Mouse (Mus musculus) layer of hippocampus, adult 18-20 months (tissue): ENCODE results near the gene Omg. TPM values are rescaled to one million over a fixed set of nuclear protein-coding genes. Genes with fewer than 3 reads are reported as not detected.

Experiments
- DNase-seq, 2 experiments: peaks; one replicate each; pipeline ENCODE4 v3.0.0; 2022; ENCODE audit warnings: low spot score in 2 of 2
- total RNA-seq, 2 experiments: library from RNA; stranded (reverse); gene quantifications; 2 replicates each; pipeline ENCODE4 v1.2.3; 2021

The Omg gene
- total RNA-seq, 2 experiments from 2014 or later, result 79.7 to 86.5 TPM

DNA sequence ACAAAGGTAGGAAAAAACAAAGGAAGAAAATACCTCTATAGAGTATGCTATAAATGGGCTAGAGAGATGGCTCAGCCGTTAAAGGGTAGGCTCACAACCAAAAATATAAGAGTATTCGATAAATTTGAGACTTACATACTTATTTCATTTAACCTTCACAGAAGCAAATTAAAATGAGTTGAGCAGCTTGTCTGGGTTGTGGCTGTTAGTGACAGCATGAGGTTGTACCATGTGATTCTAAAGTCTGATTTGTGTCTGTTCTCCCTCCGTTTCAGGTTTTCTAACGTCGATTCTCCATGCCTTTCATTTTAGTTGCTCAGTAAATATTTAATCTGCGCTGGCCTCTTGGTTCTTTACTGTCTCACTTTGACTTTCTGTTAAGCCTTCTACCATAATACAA, 15.4 kb upstream of the Omg start:
- DNase-seq, result no peak

DNA sequence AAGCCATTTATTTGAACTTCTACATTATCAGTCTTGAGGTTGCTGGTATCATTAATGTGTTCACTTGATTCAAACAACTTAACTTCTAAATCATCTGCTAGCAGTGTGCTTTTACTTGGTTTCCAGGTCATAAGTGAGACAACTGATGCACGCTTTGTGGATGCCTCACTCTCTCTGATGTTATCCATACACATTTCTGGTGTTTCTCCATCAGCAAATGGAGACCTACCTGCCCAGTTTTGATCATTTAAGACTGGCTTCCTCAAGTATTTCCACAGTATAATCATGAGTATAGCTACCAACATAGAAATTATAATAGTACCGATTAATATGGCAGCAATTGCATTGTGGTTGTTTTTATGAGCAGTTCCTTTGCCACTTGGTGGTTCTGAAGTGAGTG, 11.9 kb upstream of the Omg start:
- no peak for DNase-seq

DNA sequence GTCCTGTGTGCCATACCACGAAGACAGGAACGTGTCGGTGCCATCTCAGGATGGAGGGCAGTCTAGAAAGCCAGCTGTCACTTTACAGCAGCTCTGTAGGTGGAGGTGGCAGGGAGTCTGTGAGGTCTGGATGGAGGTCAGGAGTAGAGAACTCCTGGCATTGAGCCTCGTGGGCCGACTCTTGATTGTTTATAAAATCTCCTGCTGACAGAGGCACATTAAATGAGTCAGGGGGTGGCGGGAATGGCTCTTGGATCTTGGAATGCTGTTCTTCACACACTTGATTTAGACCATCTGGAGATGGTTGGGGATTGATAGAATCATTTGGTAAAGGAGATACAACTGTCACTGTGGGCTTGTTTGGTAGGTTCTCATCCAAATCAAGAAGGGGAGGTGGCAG, 11.4 kb upstream of the Omg start:
- no peak for DNase-seq

DNA sequence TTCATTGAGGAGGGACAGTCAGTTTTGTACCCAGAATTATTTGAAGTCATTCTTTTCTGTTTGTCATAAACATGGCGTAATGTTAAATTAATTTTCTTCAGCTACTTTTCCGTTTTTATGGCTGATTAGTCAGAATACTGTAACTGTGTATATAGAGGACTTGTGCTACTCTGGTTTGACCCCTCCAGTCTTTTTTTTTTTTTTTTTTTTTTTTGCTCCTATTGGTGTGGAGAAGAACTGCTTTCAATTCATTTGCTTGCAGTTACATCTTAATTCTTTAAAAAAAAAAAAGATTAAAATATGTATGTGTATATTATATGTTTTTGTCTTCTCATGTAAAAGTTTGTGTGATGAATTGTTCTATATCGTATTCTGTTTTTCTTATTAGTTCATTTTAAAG, 8.1 kb upstream of the Omg start:
- DNase-seq, result no peak

DNA sequence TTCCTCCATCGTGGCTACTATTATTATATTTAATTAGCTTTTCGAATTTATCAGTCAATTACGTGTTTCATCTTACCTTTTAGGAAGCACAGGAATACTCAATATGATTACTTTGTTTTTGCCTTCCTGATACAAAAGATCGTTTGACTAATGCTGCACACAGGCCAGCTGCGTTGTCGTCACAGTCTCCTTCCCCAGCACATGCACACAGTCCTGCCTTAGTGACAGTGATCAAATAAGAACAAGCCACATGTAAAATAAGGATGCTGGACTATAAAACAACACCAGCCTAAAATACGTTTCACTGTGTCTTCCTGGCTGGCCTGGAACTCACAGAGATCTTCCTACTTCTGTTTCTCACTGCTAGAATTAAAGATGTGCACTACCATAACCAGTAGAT, 622 bp upstream of the Omg start:
- DNase-seq, result no peak

DNA sequence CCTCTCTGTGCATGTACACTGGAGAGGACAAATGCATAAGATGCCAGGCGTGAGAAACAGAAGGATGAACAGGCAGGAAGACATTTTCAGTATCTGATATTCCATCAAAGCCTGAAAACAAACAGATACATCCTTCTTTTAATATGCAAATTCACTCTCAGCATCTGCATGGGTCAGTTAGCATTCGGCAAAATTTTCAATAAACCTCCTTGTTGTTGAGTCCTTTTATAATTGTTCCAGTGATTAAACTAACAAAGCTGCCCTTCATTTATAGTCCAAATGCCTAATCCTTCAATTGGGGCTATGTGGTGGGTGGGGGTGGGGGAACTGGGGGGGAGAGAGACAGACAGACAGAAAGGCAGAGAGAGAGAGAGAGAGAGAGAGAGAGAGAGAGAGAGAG, 967 bp downstream of the Omg start:
- DNase-seq, result peak in 1 of 2 experiments; percentile 50

DNA sequence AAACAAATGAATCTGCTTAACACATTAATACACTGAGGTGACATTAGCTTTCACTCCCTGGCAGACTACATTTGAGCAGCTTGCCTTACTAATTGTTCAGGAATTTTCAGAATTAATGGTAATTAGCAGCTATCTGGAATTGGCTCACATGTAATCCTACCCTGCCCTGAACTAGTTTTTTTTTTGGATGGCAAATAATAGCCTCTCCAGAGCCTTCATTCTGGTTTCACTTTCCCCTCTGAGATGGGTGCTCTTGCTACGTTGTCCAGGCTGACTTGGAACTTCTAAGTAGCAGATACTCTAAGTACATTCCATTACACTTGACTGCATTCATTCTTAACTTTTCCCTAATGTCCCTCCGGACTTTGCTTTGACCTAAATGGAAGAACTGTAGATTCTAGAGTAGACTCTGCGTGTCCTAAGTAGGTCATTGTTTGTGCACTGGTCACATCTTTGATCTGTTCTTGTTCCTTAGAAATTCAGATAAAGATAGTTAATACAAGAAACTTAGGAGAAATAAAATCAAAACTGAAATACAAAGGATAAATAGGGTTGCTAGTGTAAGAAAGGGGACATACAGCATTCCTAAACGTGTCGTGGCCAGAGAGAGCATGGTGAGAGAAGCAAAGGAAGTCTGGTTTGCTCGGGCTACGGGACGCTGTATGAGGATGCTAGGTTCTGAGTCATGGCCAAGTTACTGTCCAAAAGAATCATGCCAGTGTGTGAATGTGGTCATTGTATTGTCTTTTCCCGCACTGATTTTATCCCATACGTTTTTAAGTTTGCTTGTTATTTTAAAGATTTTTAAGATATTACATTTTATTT, 8.7 kb downstream of the Omg start:
- DNase-seq, result no peak

DNA sequence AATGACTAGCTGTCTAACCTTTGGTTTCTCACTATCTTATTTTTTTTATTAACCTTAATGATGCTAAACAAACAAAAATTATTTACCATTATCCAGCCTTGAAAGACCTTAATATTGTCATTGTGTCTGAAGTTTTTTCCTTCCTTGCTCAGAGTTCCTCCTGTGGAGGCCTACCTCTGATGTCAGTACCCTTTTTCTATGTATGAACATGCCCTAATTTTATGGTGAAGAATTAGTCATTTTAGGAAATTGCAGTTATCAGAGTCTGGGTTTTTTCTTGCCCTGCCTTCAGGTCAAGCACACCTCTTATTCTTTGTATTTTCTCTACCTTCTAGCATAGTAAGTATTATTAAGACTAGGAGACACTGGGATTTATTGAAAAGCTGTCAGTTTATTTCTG, 19.2 kb downstream of the Omg start:
- no peak for DNase-seq

DNA sequence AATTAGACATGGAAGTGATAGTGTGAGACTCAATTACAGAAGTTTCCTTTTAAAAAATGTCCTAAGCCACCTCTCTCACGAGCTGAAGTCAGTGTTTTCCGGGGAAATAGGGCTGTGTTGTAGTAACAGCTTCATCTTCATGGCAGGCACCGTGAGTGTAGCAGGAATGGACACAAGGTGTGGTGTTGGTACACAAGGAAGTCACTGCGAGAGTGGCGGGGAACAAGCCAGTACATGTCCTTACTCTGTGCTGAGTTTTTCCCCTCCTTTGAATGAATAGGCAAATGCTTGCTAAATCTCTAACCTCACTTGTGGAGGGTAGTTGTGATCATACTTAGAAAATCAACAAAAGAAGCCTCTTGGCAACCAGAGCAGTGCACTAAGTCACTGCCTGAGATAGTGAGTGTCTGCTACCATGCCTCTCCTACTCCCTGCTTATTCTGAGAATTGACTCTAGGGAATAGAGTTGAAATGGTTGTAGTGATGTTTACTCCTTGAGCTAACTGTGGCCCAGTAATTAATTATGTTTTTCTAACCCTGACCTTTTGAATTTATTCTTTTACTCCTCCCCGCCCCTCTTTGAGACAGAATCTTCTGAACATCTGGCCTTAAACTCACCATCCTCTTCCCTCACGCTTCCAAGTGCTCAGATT, 19.9 kb downstream of the Omg start:
- DNase-seq, result no peak

DNA sequence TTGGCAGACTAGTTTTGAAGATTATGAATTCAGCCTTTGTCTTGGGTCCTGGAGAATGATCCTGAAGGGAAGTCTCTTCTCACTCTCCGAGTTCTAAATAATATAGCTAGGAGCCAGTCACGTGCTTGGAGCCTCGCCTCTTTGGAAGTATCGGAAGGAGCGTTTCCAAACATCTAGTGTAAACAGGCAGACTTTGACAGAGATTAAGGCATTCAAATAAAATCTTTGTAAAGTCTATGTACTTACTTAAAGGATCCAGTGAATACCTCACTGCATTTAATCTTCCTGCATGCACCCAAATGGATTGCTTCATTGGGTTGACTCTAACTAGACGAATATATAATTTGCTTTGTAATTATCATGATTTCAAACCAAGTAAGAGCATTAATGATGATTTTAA, 20.5 kb downstream of the Omg start:
- no peak for DNase-seq

DNA sequence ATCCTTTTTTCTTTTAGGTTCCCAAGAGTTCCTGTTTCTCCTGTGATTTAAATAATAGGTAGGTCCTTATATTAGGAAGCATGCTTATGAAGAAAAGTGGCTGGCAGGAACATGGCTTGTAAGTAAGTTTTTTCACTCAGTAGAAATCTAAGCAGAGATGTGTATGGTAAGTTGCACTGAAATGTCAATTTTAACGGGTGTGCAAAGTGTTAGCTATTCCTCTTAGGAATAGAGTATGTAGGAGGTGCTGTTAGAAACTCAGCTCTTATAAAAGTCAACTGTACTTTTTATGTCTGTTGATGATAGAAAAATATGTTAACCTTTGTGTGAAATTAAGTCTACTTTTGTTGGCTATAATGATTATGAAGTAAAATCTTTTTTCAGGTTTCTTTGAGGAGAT, 35.8 kb downstream of the Omg start:
- DNase-seq, result no peak

DNA sequence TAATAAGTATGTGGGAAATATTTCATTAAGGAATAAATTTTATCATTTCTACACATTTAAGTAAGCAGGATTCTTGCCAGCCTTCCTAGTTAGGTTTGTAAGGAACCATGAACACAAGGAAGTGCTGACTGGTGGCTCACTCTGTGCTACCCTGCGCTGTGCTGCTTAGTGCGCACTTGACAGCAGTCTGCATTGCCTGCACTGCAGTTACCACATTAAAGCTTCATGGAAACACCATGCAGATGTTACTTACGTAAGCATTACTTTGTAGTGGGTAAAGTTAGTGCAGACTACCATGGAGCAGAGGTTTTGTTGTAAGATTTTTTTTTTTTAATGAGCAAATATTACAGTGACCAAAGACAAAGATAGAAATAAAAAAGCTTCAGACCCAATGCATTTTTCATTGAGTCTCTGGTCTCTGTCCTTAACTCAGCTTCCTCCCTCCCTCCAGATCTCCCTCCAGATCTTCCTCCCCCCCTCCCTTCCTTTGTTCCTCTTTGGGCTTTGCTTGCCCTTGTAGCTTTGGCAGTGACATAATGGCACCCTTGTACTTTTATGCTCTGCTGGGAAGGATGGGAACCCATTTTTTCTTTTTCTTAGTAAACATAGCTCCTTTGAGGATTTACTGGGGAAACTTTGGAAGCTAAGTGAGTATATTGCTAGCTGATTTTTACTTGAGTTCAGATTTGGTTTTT, 43.0 kb downstream of the Omg start:
- DNase-seq, result no peak

DNA sequence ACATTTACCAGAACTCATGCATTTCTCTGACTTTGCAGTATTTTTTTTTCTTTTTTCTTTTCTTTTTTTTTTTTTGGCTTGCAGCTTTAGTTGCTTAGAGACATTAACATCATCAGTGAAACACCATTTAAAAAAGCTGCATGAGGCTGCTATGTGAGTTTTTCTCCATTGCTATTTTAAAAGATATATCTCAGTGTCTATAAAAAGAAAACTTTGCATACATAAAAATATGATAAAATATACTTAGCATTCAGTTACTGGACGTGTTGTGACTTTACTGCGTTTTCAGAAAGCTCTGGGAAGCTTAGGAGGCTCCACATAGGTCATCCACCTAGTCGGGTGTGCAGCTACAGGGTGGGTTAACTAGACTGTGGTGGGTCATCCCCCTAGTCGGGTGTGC, 44.0 kb downstream of the Omg start:
- DNase-seq, result no peak

DNA sequence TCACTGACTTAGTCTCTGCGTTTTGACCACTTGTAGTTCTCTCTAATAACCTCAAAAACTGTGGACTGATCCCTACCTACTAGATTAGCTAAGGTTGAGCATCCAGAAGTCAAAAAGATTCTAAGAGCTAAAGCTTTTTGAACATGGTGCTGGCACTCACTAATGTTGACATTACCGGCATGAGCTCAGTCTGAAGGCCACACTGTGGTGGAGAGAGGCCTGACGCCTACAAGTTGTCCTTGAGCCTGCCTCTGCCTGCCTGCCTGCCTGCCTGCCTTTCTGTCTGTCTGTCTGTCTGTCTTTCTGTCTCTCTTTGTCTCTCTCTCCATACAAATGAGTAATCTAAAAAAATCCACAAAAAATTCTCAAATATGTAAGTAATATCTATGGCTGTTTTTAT, 46.0 kb downstream of the Omg start:
- DNase-seq, result no peak

DNA sequence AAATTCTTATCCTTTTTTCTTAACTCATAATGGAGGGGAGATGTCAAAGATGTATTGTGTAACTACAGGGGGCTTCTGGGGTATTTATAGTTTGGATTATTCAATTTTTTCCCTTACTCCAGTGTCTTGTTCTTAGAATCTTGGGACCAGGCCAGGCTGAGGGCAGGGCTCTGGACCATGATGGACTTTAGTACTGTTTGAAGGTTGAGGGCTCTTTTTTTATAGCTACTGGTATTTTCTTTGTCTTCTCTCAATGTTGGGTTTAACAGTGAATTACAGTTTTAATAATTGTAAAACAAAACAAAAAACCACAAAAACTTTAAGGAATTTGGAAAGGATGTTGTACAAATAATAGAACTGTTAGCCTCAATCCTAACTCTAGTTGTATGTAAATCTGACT, 50.9 kb downstream of the Omg start:
- DNase-seq, result no peak

Other genes with a start within 250 kb of the Omg start
- gene Wsb1, start 249.4 kb downstream of the Omg start, total RNA-seq, result 10 to 100 TPM; 78.1 to 80.3 TPM
- gene Gm9964, start 207.2 kb downstream of the Omg start, total RNA-seq, result under 1 TPM in 1 of 2 experiments, not detected in 1; 0.48 TPM
- gene Nf1, start 164.4 kb downstream of the Omg start, total RNA-seq, result 100 to 1,000 TPM; 112 to 116 TPM
- under 1 TPM; 0.41 to 0.54 TPM for gene Evi2b, start 19.7 kb upstream of the Omg start, total RNA-seq
- not detected for gene Evi2, start 26.5 kb upstream of the Omg start, total RNA-seq
- 10 to 100 TPM; 28.7 to 29.7 TPM for gene Evi2a, start 26.5 kb upstream of the Omg start, total RNA-seq
- gene Rab11fip4, start 87.1 kb upstream of the Omg start, total RNA-seq, result 100 to 1,000 TPM; 171 to 175 TPM